Mouse (Mus musculus) G1E (cell line): ENCODE measurements around the gene Oxtr. TPM values are rescaled to one million over a fixed set of nuclear protein-coding genes. Genes with fewer than 3 reads are reported as not detected.

ENCODE experiments used
- ATAC-seq: 2 replicates; pipeline ENCODE4 v1.8.0; 2016; ENCODE audit warnings: mild to moderate bottlenecking; ENCODE audit not compliant: insufficient number of reproducible peaks, poor library complexity, low FRiP score, severe bottlenecking; ENCODE audit errors: extremely low read depth
- DNase-seq: peaks from one replicate; pipeline ENCODE4 v3.0.0; 2012; ENCODE audit warnings: low spot score
- H3K27me3 ChIP-seq: 2 replicates; pipeline ENCODE4 v1.6.1; 2012; ENCODE audit warnings: mild to moderate bottlenecking, low read length, inconsistent platforms; ENCODE audit not compliant: insufficient read depth
- H3K36me3 ChIP-seq: replicated peaks from 2 replicates; pipeline ENCODE3; 2012; ENCODE audit warnings: mild to moderate bottlenecking, inconsistent platforms
- H3K4me1 ChIP-seq: 2 replicates; pipeline ENCODE4 v1.6.1; 2012; ENCODE audit warnings: low read depth, low read length, inconsistent platforms, mixed read lengths; ENCODE audit not compliant: insufficient read depth
- H3K4me3 ChIP-seq: 2 replicates; pipeline ENCODE4 v1.5.1; 2012; ENCODE audit warnings: low read depth, mild to moderate bottlenecking, inconsistent platforms, low read length, moderate library complexity, mixed read lengths
- H3K9me3 ChIP-seq: replicated peaks from 2 replicates; pipeline ENCODE4 v1.6.1; 2012; ENCODE audit warnings: inconsistent platforms
- CTCF ChIP-seq: IDR thresholded peaks from 2 replicates; pipeline ENCODE4 v1.5.1; 2012; ENCODE audit warnings: low read depth, low read length, inconsistent platforms, mixed read lengths
- GATA1 ChIP-seq: IDR thresholded peaks from 2 replicates; pipeline ENCODE4 v1.6.1; 2012; ENCODE audit warnings: borderline replicate concordance, low read length, inconsistent platforms, mixed read lengths
- GATA2 ChIP-seq: IDR thresholded peaks from 2 replicates; pipeline ENCODE4 v1.6.1; 2012; ENCODE audit warnings: low read depth, low read length, inconsistent platforms, borderline replicate concordance
- POLR2AphosphoS5 ChIP-seq: IDR thresholded peaks from 2 replicates; pipeline ENCODE4 v1.6.1; 2012; ENCODE audit warnings: low read depth, low read length, inconsistent platforms; ENCODE audit not compliant: insufficient replicate concordance
- TAL1 ChIP-seq: conservative IDR thresholded peaks from 2 replicates; pipeline ENCODE4 v1.6.1; 2012; ENCODE audit warnings: low read depth, low read length, inconsistent platforms, mixed read lengths
- polyA plus RNA-seq: library from polyadenylated mRNA; stranded (reverse); fragments of >175 nt; gene quantifications from 2 replicates; pipeline ENCODE4 v1.2.3, GENCODE M21; 2012
- total RNA-seq, 2 experiments: library from RNA; stranded (forward) in 1 of 2; stranded (reverse) in 1 of 2; fragments of 200-1000 nt in 1 of 2; fragments of >200 nt in 1 of 2; fragmentation: Nextera tagmentation in 1 of 2; gene quantifications; 2 replicates each; pipeline ENCODE4 v1.2.3; 2014 to 2017

The Oxtr gene
- total and polyA plus RNA-seq, 3 experiments: 0.01 to 0.27 TPM; not detected in 1

- H3K9me3 ChIP-seq: peaks cover 66% of the 10 kb centered on the region
- H3K27me3 ChIP-seq: no peaks in the 10 kb centered on the region
- DNase-seq (no peak), ATAC-seq (no peak)
- H3K4me3 ChIP-seq: no peak overlapping the region
- TF ChIP-seq TAL1 (no peak), GATA1 (no peak), CTCF (no peak), POLR2AphosphoS5 (no peak), GATA2 (no peak)
- H3K4me1 ChIP-seq: no peaks in the 10 kb centered on the region
- no peaks in the 10 kb centered on the region for H3K36me3 ChIP-seq
Observed at GRCm38 (mm10) chr6:112426018-112426732, 63.6 kb downstream of the Oxtr start.

GRCm38 (mm10) chr6:112423746-112424501 is 65.8 kb downstream of the Oxtr start:
- Histone ChIP-seq H3K36me3 (no peaks in the 10 kb centered on the region), H3K27me3 (no peaks in the 10 kb centered on the region), H3K4me3 (no peak overlapping the region), H3K4me1 (no peaks in the 10 kb centered on the region), H3K9me3 (peaks cover 62% of the 10 kb centered on the region)
- DNase-seq: no peak
- no peak for TF ChIP-seq CTCF
- no peak for TF ChIP-seq POLR2AphosphoS5
- TF ChIP-seq TAL1: no peak
- no peak for TF ChIP-seq GATA1
- no peak for TF ChIP-seq GATA2
- no peak for ATAC-seq

Other genes starting within 250 kb of the Oxtr start
- gene Lmcd1, start 216.2 kb downstream of the Oxtr start, total RNA-seq (2014; fragmentation: Nextera tagmentation): not detected in 2 replicates
- 0.11 TPM in 1 of 2 replicates, not detected in the other for gene Lmcd1, start 216.2 kb downstream of the Oxtr start, total RNA-seq (2017)
- gene Lmcd1, start 216.2 kb downstream of the Oxtr start, polyA plus RNA-seq: not detected in 2 replicates
- not detected in 2 replicates for gene Ssu2, start 101.9 kb downstream of the Oxtr start, total RNA-seq (2014; fragmentation: Nextera tagmentation)
- gene Ssu2, start 101.9 kb downstream of the Oxtr start, total RNA-seq (2017): not detected in 2 replicates
- gene Ssu2, start 101.9 kb downstream of the Oxtr start, polyA plus RNA-seq: not detected in 2 replicates
- not detected in 2 replicates for gene Cav3, start 30.4 kb downstream of the Oxtr start, total RNA-seq (2014; fragmentation: Nextera tagmentation)
- gene Cav3, start 30.4 kb downstream of the Oxtr start, total RNA-seq (2017): not detected in 2 replicates
- not detected in 2 replicates for gene Cav3, start 30.4 kb downstream of the Oxtr start, polyA plus RNA-seq
- gene Rad18, start 206.7 kb upstream of the Oxtr start, total RNA-seq (2014; fragmentation: Nextera tagmentation): 89.9 and 93.8 TPM in 2 replicates
- 35.9 and 36.1 TPM in 2 replicates for gene Rad18, start 206.7 kb upstream of the Oxtr start, total RNA-seq (2017)
- gene Rad18, start 206.7 kb upstream of the Oxtr start, polyA plus RNA-seq: 1.8 and 2.7 TPM in 2 replicates